Mouse (Mus musculus): ENCODE data around the gene Ablim2. TPM values are rescaled to one million over a fixed set of nuclear protein-coding genes. Genes with fewer than 3 reads are reported as not detected.

The Ablim2 gene
- polyA plus RNA-seq, 1 experiment from 2014 or later = 3.2 TPM

DNA sequence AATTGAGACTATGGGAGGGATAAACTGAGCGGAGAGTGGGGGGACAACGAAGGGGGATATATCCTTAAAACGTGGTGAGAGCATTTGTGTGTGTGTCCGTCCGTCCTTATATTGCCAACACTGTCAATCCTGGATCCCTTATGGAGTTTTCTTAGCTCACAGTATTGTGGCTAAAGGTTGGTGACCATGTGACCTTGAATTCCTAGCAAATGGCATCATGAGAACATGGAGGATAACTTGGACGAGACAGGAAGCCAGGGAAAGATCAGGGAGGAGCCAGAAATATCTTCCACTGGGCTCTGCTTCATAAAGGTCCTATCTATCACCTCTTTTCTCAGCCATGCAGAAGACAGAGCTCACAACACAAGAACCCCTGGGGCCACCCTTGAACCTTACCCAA is 165.8 kb downstream of the Ablim2 start:
- no peak overlapping the region; the same call in 1 of the 2 replicates for H3K27ac ChIP-seq (ENCODE audit: low read length)
- no peaks in the 10 kb centered on the region for H3K9me3 ChIP-seq (ENCODE audit: control insufficient read depth, low read depth, low read length)
- WGBS = 80% methylated on average over 6 of the region's 6 CpGs
- no peaks in the 10 kb centered on the region for H3K36me3 ChIP-seq (ENCODE audit: control insufficient read depth, insufficient read depth, low read length)
- no peaks in the 10 kb centered on the region for H3K27me3 ChIP-seq (ENCODE audit: control insufficient read depth, insufficient read depth, low read length)
- no peak overlapping the region for H3K4me2 ChIP-seq (replicated peaks; ENCODE audit: low read depth, low read length)
- no peak for ATAC-seq (ENCODE audit: insufficient number of reproducible peaks, insufficient read depth, low FRiP score, low read depth)
- no peak overlapping the region for H3K4me3 ChIP-seq (ENCODE audit: low read depth, low read length)
- H3K4me1 ChIP-seq (ENCODE audit: control insufficient read depth, insufficient read depth, low read length) = peaks cover 67% of the 10 kb centered on the region
- no peak overlapping the region for H3K9ac ChIP-seq (replicated peaks; ENCODE audit: low read depth, low read length)

- no peak for ATAC-seq (ENCODE audit: insufficient number of reproducible peaks, insufficient read depth, low FRiP score, low read depth)
- H3K27me3 ChIP-seq (ENCODE audit: control insufficient read depth, insufficient read depth, low read length) = no peaks in the 10 kb centered on the region
- peak overlapping the region; percentile 40; the same call in 1 of the 2 replicates for H3K27ac ChIP-seq (ENCODE audit: low read length)
- 48% methylated on average over 12 of the region's 12 CpGs for WGBS
- H3K4me3 ChIP-seq (ENCODE audit: low read depth, low read length) = no peak overlapping the region
- no peak overlapping the region for H3K4me2 ChIP-seq (replicated peaks; ENCODE audit: low read depth, low read length)
- no peaks in the 10 kb centered on the region for H3K9me3 ChIP-seq (ENCODE audit: control insufficient read depth, low read depth, low read length)
- H3K36me3 ChIP-seq (ENCODE audit: control insufficient read depth, insufficient read depth, low read length) = no peaks in the 10 kb centered on the region
- peaks cover 53% of the 10 kb centered on the region for H3K4me1 ChIP-seq (ENCODE audit: control insufficient read depth, insufficient read depth, low read length)
- no peak overlapping the region for H3K9ac ChIP-seq (replicated peaks; ENCODE audit: low read depth, low read length)
Observed at GRCm38 (mm10) chr5:35925171-35925634, 167.5 kb downstream of the Ablim2 start.

- ATAC-seq (ENCODE audit: insufficient number of reproducible peaks, insufficient read depth, low FRiP score, low read depth) = no peak
- no peak overlapping the region for H3K27ac ChIP-seq (ENCODE audit: low read length)
- peaks cover 47% of the 10 kb centered on the region for H3K4me1 ChIP-seq (ENCODE audit: control insufficient read depth, insufficient read depth, low read length)
- H3K4me2 ChIP-seq (replicated peaks; ENCODE audit: low read depth, low read length) = no peak overlapping the region
- no peak overlapping the region for H3K4me3 ChIP-seq (ENCODE audit: low read depth, low read length)
- no peaks in the 10 kb centered on the region for H3K9me3 ChIP-seq (ENCODE audit: control insufficient read depth, low read depth, low read length)
- H3K9ac ChIP-seq (replicated peaks; ENCODE audit: low read depth, low read length) = no peak overlapping the region
- 88% methylated on average over 8 of the region's 8 CpGs for WGBS
- no peaks in the 10 kb centered on the region for H3K36me3 ChIP-seq (ENCODE audit: control insufficient read depth, insufficient read depth, low read length)
- H3K27me3 ChIP-seq (ENCODE audit: control insufficient read depth, insufficient read depth, low read length) = no peaks in the 10 kb centered on the region
Observed at GRCm38 (mm10) chr5:35926511-35926910, 168.8 kb downstream of the Ablim2 start.

DNA sequence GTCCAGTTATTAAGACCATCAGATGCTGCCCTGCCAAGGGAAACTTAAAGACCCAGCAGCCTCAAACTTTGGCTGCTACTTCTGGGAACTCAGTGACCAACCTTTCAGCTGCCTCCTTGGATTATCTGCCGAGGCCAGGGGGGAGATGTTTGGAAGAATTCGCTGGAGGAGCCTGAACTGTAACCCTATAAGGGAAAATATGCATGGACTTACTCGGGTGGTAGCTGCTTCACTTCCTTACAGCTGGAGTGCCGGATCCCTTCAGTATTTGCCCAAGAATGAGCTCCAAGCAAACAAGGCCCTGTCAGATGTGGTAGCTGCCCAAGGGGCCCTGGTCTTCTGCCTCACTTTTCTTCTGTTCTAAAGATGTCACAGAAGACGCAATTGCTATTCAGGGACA is 173.6 kb downstream of the Ablim2 start:
- Histone ChIP-seq H3K4me3 (ENCODE audit: low read depth, low read length) (no peak overlapping the region), H3K27ac (ENCODE audit: low read length) (peak overlapping the region; percentile 77), H3K9me3 (ENCODE audit: control insufficient read depth, low read depth, low read length) (no peaks in the 10 kb centered on the region), H3K4me1 (ENCODE audit: control insufficient read depth, insufficient read depth, low read length) (peaks cover 22% of the 10 kb centered on the region; the same call in 1 of the 2 replicates), H3K36me3 (ENCODE audit: control insufficient read depth, insufficient read depth, low read length) (no peaks in the 10 kb centered on the region), H3K4me2 (replicated peaks; ENCODE audit: low read depth, low read length) (no peak overlapping the region), H3K9ac (replicated peaks; ENCODE audit: low read depth, low read length) (no peak overlapping the region), H3K27me3 (ENCODE audit: control insufficient read depth, insufficient read depth, low read length) (no peaks in the 10 kb centered on the region)
- WGBS = 30% methylated on average over 5 of the region's 5 CpGs
- ATAC-seq (ENCODE audit: insufficient number of reproducible peaks, insufficient read depth, low FRiP score, low read depth) = peak; percentile 50; the same call in 1 of the 2 replicates

DNA sequence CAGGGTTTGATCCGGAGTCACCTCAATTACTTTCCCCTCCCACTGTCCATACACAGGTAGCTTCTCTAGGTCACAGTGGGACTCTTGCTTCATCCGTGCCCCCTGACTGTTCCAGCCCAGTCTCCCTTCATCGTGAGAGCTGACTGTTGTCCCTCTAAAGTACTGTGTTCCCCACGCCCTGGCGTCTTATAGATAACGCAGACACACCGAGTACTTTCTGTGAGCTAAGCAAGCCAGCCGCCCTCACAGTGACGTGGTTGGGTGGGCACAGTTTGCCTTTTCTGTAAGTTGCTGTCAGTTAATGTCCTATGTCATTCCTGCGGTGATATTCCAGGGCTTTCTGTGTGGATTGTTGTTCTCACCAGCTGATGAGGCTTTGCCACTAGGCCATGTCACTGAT is 175.4 kb downstream of the Ablim2 start:
- Histone ChIP-seq H3K27me3 (ENCODE audit: control insufficient read depth, insufficient read depth, low read length) (no peaks in the 10 kb centered on the region), H3K4me3 (ENCODE audit: low read depth, low read length) (no peak overlapping the region), H3K9ac (replicated peaks; ENCODE audit: low read depth, low read length) (no peak overlapping the region), H3K4me1 (ENCODE audit: control insufficient read depth, insufficient read depth, low read length) (peaks cover 16% of the 10 kb centered on the region; the same call in 1 of the 2 replicates), H3K27ac (ENCODE audit: low read length) (no peak overlapping the region), H3K4me2 (replicated peaks; ENCODE audit: low read depth, low read length) (no peak overlapping the region), H3K36me3 (ENCODE audit: control insufficient read depth, insufficient read depth, low read length) (peaks cover 5% of the 10 kb centered on the region), H3K9me3 (ENCODE audit: control insufficient read depth, low read depth, low read length) (no peaks in the 10 kb centered on the region)
- ATAC-seq (ENCODE audit: insufficient number of reproducible peaks, insufficient read depth, low FRiP score, low read depth) = no peak
- 77% methylated on average over 10 of the region's 10 CpGs for WGBS

Other genes with a start within 250 kb of the Ablim2 start
- 4.8 and 6.6 TPM in 2 replicates for gene Cpz, start 232.2 kb upstream of the Ablim2 start, polyA plus RNA-seq (2014; fragmentation: Nextera tagmentation; extraction: Ambion mirVana)
- 8.7 and 8.9 TPM in 2 replicates for gene Trmt44, start 182.8 kb upstream of the Ablim2 start, polyA plus RNA-seq (2014; fragmentation: Nextera tagmentation; extraction: Ambion mirVana)
- gene Acox3, start 174.8 kb upstream of the Ablim2 start, polyA plus RNA-seq (2014; fragmentation: Nextera tagmentation; extraction: Ambion mirVana) = 13.9 and 18.3 TPM in 2 replicates
- gene Htra3, start 78.1 kb upstream of the Ablim2 start, polyA plus RNA-seq (2014; fragmentation: Nextera tagmentation; extraction: Ambion mirVana) = 52.2 and 54.7 TPM in 2 replicates
- 2.9 and 3.2 TPM in 2 replicates for gene Sh3tc1, start 17.9 kb upstream of the Ablim2 start, polyA plus RNA-seq (2014; fragmentation: Nextera tagmentation; extraction: Ambion mirVana)
- gene Afap1, start 135.4 kb downstream of the Ablim2 start, polyA plus RNA-seq (2014; fragmentation: Nextera tagmentation; extraction: Ambion mirVana) = 21.3 and 22.8 TPM in 2 replicates